Mouse (Mus musculus) heart, postnatal 4 days (tissue): ENCODE measurements around the gene Cx3cl1. TPM values are rescaled to one million over a fixed set of nuclear protein-coding genes. Genes with fewer than 3 reads are reported as not detected.

Experiments
- DNase-seq: peaks from one replicate; pipeline ENCODE4 v3.0.0; 2021
- total RNA-seq, 2 experiments: library from RNA; stranded (reverse); gene quantifications; 2 replicates each; pipeline ENCODE4 v1.2.3; 2021

The Cx3cl1 gene
- total RNA-seq, 2 experiments from 2014 or later = 4.1 to 4.5 TPM

DNA sequence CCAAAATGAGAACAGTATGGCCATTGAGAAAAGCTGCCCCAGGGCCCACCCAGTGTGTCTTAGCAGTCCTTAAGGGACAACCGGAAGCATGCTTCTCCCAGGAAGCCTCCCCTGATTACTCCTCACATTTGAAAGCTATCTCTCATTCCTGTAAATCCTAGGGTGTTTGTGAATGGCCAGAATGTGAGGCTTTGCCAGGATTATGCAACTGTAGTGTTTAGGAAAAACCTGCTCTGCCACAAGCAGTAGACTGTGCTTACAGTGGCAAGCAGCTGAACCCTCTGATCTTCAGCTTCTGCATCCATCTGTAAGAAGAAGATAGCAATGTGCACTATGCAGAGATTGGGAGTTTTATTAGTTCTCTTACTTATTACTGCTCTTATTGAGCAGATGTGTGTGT lies 2.8 kb downstream of the Cx3cl1 start:
- DNase-seq = no peak

- no peak for DNase-seq
Observed at GRCm38 (mm10) chr8:94776346-94776745, 4.5 kb downstream of the Cx3cl1 start.

DNA sequence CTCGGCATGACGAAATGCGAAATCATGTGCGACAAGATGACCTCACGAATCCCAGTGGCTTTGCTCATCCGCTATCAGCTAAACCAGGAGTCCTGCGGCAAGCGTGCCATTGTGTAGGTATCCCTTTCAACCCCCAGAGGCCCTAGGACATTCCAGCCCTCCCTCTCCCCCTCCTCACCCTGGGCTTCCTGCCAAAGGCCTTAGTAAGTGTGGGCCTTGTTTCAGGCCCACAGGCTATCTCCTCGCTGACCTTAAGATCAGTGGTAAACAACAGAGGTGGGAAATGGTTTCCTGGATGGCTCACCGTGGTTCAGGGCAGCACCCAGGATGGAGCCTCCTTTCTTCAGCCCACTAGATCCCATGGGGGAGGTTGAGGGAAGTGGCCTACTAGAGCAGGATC lies 6.2 kb downstream of the Cx3cl1 start:
- peak; percentile 51 for DNase-seq

GRCm38 (mm10) chr8:94778473-94778872 lies 6.7 kb downstream of the Cx3cl1 start:
- DNase-seq = peak; percentile 45

DNA sequence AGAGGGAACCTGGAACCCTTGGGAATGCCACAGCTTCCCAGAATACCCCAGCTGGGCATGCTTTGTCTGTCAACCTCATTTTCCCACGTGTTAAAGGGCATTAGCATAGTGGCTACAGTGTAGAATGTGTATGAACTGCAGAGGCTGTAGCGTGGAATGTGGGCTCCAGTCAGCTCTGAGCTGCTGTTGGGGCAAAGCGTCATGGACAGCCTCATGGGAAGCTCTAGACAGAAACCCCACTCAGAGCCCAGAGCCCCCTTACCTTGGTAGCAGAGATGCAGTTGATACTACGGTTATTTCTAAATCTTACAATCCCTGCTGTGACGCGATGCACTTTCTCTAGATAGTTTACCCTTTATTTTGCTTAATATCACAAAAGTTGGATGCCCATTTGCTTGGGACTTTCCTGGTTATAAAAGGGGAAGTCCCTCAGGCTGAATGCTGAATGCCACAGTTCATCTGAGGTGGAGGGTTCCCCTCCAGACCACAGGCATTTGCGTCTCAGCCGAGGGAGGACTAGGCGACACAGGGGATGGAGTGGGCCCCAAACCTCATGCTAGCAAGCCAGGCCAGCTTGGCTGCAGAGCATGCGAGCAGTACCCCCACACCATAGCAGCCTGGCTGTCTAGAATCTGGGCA lies 7.2 kb downstream of the Cx3cl1 start:
- no peak for DNase-seq

DNA sequence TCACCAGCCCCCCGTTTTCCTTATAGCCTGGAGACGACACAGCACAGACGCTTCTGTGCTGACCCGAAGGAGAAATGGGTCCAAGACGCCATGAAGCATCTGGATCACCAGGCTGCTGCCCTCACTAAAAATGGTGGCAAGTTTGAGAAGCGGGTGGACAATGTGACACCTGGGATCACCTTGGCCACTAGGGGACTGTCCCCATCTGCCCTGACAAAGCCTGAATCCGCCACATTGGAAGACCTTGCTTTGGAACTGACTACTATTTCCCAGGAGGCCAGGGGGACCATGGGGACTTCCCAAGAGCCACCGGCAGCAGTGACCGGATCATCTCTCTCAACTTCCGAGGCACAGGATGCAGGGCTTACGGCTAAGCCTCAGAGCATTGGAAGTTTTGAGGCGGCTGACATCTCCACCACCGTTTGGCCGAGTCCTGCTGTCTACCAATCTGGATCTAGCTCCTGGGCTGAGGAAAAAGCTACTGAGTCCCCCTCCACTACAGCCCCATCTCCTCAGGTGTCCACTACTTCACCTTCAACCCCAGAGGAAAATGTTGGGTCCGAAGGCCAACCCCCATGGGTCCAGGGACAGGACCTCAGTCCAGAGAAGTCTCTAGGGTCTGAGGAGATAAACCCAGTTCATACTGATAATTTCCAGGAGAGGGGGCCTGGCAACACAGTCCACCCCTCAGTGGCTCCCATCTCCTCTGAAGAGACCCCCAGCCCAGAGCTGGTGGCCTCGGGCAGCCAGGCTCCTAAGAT lies 7.9 kb downstream of the Cx3cl1 start:
- no peak for DNase-seq

GRCm38 (mm10) chr8:94780491-94781154 lies 8.8 kb downstream of the Cx3cl1 start:
- no peak for DNase-seq

GRCm38 (mm10) chr8:94781155-94781837 lies 9.5 kb downstream of the Cx3cl1 start:
- no peak for DNase-seq

GRCm38 (mm10) chr8:94781838-94782235 lies 10.0 kb downstream of the Cx3cl1 start:
- peak; percentile 50 for DNase-seq

GRCm38 (mm10) chr8:94783890-94784289 lies 12.1 kb downstream of the Cx3cl1 start:
- DNase-seq = no peak

DNA sequence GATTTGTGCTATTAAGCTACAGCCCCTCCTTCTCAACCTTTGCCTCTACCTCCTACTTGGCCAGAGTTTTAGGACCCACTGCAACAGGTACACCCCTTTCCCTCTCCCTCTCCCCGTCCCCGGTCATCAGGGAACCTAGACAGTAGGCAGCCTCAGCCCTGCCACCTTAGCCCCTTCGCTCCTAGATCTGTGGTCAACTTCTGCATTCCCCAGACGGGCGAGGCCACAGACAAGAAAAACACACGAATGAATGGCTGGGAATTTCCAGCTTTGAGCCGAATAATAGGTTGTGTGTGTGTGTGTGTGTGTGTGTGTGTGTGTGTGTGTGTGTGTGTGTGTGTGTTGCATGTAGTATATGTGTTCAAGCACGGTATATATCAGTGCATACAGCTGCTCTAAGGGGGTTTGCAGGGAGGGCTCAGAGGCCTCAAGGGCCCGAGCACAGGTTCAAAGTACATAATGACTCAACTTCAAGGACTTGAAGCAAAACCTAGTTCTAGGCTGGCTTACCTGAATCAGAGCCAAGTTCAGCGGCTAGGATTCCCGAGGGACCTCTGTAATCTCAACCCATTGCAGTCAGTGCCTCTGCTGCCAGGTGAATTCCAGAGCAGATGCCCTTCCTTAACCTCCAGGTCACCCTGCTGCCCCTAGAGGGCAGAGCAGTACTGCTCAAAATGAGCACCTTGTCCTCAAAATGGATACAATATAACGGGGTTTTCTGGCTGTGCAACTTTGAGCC lies 13.6 kb downstream of the Cx3cl1 start:
- DNase-seq = peak; percentile 56

DNA sequence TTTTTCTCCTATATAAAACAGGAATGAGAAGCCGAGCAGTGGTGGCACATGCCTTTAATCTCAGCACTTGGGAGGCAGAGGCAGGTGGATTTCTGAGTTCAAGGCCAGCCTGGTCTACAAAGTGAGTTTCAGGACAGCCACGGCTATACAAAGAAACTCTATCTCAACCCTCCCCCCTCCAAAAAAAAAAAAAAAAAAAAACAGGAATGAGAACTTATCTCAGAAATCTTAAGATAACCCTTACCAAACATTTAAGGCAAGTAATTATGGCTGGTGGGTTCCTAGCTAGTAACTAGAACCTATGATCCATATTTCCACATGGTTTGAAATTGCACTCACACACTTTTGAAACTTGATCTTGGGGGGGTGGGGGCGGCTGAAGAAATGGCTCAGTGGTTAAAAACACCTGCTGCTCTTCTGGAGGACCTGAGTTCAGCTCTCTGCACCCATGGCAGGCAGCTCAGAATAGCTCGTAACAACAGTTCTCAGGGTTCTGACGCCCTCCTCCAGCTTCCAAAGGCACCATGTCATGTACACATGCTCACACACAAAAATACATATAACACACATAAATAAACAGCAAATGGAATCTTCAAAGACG lies 14.3 kb downstream of the Cx3cl1 start:
- DNase-seq = no peak

GRCm38 (mm10) chr8:94787524-94788501 lies 16.0 kb downstream of the Cx3cl1 start:
- no peak for DNase-seq

DNA sequence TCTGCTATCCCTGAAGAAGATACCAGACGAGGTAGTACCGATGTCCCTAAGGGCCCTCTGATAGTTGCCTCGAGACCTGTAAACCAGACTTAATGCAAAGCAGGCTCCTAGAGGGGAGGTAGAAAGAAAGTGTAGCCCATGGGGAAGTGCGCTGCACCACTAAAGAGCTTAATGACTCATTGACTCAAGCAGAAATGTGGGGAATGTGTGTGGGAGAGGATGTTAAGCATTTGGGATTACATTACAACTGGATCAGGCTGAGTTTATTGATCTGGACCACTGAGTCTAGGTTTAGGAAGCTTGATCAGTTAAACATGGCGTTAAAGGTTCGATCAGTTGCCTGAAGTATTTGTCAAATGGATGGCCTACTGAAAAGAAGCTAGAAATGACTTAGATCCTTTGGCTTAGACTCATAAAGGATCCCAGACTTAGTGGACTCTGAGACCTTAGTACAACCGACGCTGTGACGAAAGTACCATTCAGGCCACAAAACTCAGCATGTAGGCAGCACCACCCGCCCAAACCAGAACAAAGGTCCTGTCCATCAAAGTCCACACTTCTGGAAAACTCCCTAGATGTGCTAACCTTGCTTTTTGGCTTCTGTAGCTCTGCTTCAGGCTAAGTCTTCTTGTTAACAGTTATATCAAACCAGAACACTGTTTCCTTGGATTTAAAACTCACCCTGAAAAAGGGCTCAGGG lies 17.6 kb downstream of the Cx3cl1 start:
- DNase-seq = no peak

DNA sequence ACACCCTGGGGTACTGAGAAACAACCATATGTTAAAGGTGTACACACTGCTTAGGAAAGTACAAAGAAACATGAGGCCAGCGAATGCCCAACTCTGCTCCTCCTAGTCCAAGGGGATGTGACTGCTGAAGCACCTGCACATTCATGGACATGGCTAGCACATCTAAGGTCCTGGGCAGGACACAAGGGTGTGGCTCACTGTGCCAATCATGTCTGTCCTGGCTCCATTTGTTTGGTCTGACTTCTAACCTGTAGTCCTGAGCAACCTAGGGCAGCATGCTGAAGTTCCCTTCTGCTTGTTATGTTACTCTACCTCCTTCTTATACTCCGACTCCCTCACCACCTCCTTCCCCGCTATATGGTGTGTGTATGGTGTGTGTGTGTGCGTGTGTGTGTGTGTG lies 22.6 kb downstream of the Cx3cl1 start:
- no peak for DNase-seq

DNA sequence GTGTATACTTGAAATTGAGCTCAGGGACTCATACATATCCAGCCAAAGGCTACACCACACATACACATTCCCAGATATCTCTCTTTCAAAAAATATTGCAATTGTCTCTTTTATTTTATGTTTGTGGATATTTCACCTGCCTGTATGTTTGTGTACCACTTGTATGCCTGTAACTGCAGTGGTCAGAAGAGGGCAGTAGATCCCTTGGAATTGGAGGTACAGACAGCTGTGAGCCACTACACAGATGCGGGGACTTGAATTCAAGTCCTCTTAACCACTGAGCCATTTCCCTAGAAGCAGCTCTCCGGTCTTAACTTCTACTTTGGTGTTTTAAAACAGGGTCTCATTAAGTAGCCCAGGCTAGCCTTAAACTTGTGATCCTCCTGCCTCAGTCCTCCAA lies 23.0 kb downstream of the Cx3cl1 start:
- no peak for DNase-seq

DNA sequence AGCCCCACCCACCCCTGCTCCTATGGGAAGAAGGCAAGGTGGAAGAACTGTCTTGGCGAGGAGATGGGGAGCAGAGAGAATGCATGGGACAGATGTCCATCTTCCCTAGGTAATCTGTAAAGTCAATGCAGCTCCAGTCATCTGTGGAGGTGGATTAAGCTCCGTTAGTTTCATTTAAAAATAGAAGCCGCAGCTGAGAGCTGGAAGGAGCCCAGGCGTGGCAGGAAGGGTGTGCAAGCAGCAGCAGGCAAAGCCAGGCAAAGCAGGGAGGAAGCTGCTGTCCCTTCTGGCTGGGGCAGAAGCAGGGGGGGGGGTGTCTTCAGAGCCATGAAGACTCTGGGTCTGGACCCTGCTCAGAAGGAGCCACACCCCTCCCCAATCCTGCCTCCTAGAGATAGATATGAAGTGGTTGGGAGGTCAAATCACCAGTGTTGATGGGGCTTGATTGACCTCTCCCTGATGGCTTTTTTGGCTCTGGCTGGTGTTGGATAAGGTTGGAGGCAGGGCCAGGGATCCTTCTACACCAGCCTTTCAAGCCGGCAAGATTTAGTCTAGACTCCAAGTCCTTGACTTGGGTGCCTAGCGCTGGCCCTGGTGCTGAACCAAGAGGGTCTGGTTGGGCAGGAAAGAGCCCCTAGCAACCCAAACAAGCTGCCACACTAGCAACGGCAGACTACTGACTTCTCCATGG lies 28.6 kb downstream of the Cx3cl1 start:
- peak; percentile 54 for DNase-seq

DNA sequence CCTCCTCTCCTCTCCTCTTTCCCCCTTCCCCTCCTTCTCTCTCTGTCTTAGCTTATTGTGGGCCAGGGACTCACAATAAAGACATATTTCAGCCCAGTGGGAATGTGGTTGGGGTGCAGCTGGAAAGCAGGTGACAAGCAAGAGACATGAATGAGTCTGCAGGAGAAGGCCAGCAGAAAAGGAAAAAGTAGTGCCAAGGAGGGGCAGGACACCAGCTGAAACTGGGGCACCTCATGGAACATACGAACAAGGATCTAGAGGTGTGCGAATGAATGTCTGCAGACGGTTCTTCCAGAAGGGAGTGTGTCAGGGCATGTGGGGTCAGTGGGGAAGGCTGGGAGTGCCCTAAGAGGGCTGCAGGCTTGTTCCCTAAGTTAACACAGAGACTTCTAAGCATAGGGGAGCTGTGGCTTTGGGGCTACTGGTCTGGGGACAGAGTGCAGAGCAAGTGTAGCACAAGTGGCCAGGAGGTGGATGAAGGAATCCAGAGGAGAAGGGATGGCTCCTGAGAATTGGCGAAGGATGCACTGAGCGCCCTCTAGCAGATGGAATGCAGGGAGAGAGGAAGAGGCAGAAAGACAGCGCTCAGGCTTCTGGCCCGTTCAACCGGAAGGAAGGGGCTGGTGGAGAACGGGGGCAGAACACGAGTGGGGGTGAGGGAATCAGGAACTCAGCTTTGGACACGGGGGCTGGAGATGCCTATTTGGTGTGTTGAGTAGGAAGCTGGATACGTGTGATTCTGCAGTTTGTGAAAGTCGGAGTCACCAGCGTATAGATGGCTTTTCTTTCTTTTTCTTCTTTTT lies 29.7 kb downstream of the Cx3cl1 start:
- DNase-seq = peak; percentile 50

- no peak for DNase-seq
Observed at GRCm38 (mm10) chr8:94802375-94802774, 30.6 kb downstream of the Cx3cl1 start.
